Mouse (Mus musculus): ENCODE results near the gene Mknk2. TPM values are rescaled to one million over a fixed set of nuclear protein-coding genes. Genes with fewer than 3 reads are reported as not detected.
A peak's percentile ranks its signal among the peaks of the same experiment; 100 is the strongest.

Gene Mknk2
- polyA plus RNA-seq, 1 experiment from 2014 or later, result 71.3 TPM

GRCm38 (mm10) chr10:80695801-80696501 is 18.0 kb upstream of the Mknk2 start:
- no peaks in the 10 kb centered on the region for H3K9me3 ChIP-seq (ENCODE audit: control insufficient read depth, low read depth, low read length)
- no peaks in the 10 kb centered on the region for H3K27me3 ChIP-seq (ENCODE audit: control insufficient read depth, insufficient read depth, low read length)
- no peak overlapping the region for H3K4me2 ChIP-seq (replicated peaks; ENCODE audit: low read depth, low read length)
- ATAC-seq (ENCODE audit: insufficient number of reproducible peaks, insufficient read depth, low FRiP score, low read depth), result no peak
- no peak overlapping the region for H3K9ac ChIP-seq (replicated peaks; ENCODE audit: low read depth, low read length)
- peak overlapping the region; percentile 59; the same call in 1 of the 2 replicates for H3K27ac ChIP-seq (ENCODE audit: low read length)
- H3K36me3 ChIP-seq (ENCODE audit: control insufficient read depth, insufficient read depth, low read length), result peaks cover 7% of the 10 kb centered on the region
- no peak overlapping the region for H3K4me3 ChIP-seq (ENCODE audit: low read depth, low read length)
- whole genome bisulfite sequencing, result 57% methylated on average over 10 of the region's 10 CpGs
- peaks cover 15% of the 10 kb centered on the region for H3K4me1 ChIP-seq (ENCODE audit: control insufficient read depth, insufficient read depth, low read length)

DNA sequence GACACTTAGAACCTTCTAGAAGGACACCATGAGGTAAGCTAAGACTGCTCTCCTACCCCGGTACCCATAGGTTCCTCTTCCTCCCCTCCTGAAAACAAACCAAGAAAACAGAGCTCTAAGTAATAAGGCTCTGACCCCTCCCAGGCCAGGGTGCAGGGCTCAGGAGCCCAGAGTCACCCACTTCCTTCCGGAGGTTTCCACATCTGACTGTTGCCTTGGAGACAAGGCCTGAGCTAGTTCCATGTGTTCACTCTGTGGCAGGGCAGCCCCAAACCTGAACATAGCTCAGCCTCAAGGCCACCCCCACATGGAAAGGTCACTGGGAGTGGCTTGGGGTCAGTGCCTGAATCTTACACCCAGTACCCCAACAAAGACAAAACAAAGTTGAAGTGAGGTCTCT is 17.3 kb upstream of the Mknk2 start:
- no peak for ATAC-seq (ENCODE audit: insufficient number of reproducible peaks, insufficient read depth, low FRiP score, low read depth)
- 65% methylated on average over 2 of the region's 2 CpGs for WGBS

DNA sequence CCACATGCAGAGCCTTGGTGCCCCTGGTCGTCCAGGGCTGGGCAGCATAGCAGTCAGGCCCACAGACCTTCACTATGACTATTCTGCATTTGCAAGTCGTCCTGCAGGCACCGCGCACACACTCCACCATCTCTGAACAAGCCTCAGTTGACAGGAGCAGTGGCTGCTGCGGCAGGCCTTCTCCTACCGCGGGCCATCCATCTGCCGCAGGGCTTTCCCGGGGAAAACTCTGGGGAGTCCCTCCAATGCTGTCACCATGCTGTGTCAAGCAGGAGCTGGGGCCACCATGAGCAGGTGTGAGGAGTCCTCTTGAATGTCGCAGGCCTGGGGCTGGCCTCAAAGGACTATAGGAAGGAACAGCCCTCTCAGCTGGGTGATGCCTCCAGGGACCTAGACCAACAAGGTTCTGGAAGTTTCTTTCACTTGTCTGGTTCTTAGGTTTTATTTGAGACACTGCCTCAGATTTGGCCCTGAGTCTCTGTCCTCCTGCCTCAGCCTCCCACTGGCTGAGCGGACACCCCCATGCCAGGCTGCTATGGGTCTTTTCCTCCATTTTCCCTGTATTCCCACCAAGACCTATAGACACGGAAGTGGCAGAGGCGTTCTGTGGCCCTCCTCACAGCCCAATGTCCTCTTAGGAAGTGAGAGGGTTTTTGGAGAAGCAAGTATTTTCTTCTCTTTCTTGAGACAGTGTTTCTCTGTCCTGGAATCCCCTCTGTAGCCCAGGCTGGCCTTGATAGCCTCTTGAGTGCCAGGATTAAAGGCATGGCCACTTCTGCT is 16.4 kb upstream of the Mknk2 start:
- H3K9ac ChIP-seq (replicated peaks; ENCODE audit: low read depth, low read length), result no peak overlapping the region
- H3K4me1 ChIP-seq (ENCODE audit: control insufficient read depth, insufficient read depth, low read length), result peaks cover 3% of the 10 kb centered on the region
- no peak for ATAC-seq (ENCODE audit: insufficient number of reproducible peaks, insufficient read depth, low FRiP score, low read depth)
- no peak overlapping the region for H3K4me2 ChIP-seq (replicated peaks; ENCODE audit: low read depth, low read length)
- WGBS, result 89% methylated on average over 13 of the region's 13 CpGs
- H3K27ac ChIP-seq (ENCODE audit: low read length), result no peak overlapping the region
- H3K36me3 ChIP-seq (ENCODE audit: control insufficient read depth, insufficient read depth, low read length), result peaks cover 21% of the 10 kb centered on the region
- no peaks in the 10 kb centered on the region for H3K9me3 ChIP-seq (ENCODE audit: control insufficient read depth, low read depth, low read length)
- H3K4me3 ChIP-seq (ENCODE audit: low read depth, low read length), result no peak overlapping the region
- no peaks in the 10 kb centered on the region for H3K27me3 ChIP-seq (ENCODE audit: control insufficient read depth, insufficient read depth, low read length)

More for the DNA sequence above, 17.3 kb upstream of the Mknk2 start:
- H3K27ac ChIP-seq (ENCODE audit: low read length), result peak overlapping the region; percentile 21; the same call in 1 of the 2 replicates
- H3K36me3 ChIP-seq (ENCODE audit: control insufficient read depth, insufficient read depth, low read length), result peaks cover 13% of the 10 kb centered on the region
- H3K4me2 ChIP-seq (replicated peaks; ENCODE audit: low read depth, low read length), result no peak overlapping the region
- H3K27me3 ChIP-seq (ENCODE audit: control insufficient read depth, insufficient read depth, low read length), result no peaks in the 10 kb centered on the region
- no peak overlapping the region for H3K9ac ChIP-seq (replicated peaks; ENCODE audit: low read depth, low read length)
- H3K4me1 ChIP-seq (ENCODE audit: control insufficient read depth, insufficient read depth, low read length), result peaks cover 8% of the 10 kb centered on the region
- H3K9me3 ChIP-seq (ENCODE audit: control insufficient read depth, low read depth, low read length), result no peaks in the 10 kb centered on the region
- H3K4me3 ChIP-seq (ENCODE audit: low read depth, low read length), result no peak overlapping the region

GRCm38 (mm10) chr10:80693401-80694045 is 15.6 kb upstream of the Mknk2 start:
- no peak overlapping the region for H3K4me2 ChIP-seq (replicated peaks; ENCODE audit: low read depth, low read length)
- no peak overlapping the region for H3K9ac ChIP-seq (replicated peaks; ENCODE audit: low read depth, low read length)
- no peaks in the 10 kb centered on the region for H3K27me3 ChIP-seq (ENCODE audit: control insufficient read depth, insufficient read depth, low read length)
- no peak overlapping the region for H3K4me3 ChIP-seq (ENCODE audit: low read depth, low read length)
- WGBS, result 93% methylated on average over 12 of the region's 12 CpGs
- no peak for ATAC-seq (ENCODE audit: insufficient number of reproducible peaks, insufficient read depth, low FRiP score, low read depth)
- H3K9me3 ChIP-seq (ENCODE audit: control insufficient read depth, low read depth, low read length), result no peaks in the 10 kb centered on the region
- H3K36me3 ChIP-seq (ENCODE audit: control insufficient read depth, insufficient read depth, low read length), result peaks cover 25% of the 10 kb centered on the region
- peaks cover 3% of the 10 kb centered on the region for H3K4me1 ChIP-seq (ENCODE audit: control insufficient read depth, insufficient read depth, low read length)
- H3K27ac ChIP-seq (ENCODE audit: low read length), result no peak overlapping the region

- Histone ChIP-seq H3K9ac (replicated peaks; ENCODE audit: low read depth, low read length) (no peak overlapping the region), H3K9me3 (ENCODE audit: control insufficient read depth, low read depth, low read length) (no peaks in the 10 kb centered on the region), H3K4me1 (ENCODE audit: control insufficient read depth, insufficient read depth, low read length) (peaks cover 3% of the 10 kb centered on the region), H3K27me3 (ENCODE audit: control insufficient read depth, insufficient read depth, low read length) (no peaks in the 10 kb centered on the region), H3K36me3 (ENCODE audit: control insufficient read depth, insufficient read depth, low read length) (peaks cover 26% of the 10 kb centered on the region), H3K4me2 (replicated peaks; ENCODE audit: low read depth, low read length) (no peak overlapping the region), H3K4me3 (ENCODE audit: low read depth, low read length) (no peak overlapping the region), H3K27ac (ENCODE audit: low read length) (no peak overlapping the region)
- ATAC-seq (ENCODE audit: insufficient number of reproducible peaks, insufficient read depth, low FRiP score, low read depth), result no peak
- 78% methylated on average over 14 of the region's 14 CpGs for WGBS
These were observed 14.6 kb upstream of the Mknk2 start for GRCm38 (mm10) chr10:80692249-80693165.

GRCm38 (mm10) chr10:80687850-80688249 is 9.9 kb upstream of the Mknk2 start:
- 37% methylated on average over 5 of the region's 5 CpGs for WGBS
- no peak overlapping the region for H3K27ac ChIP-seq (ENCODE audit: low read length)
- H3K27me3 ChIP-seq (ENCODE audit: control insufficient read depth, insufficient read depth, low read length), result no peaks in the 10 kb centered on the region

GRCm38 (mm10) chr10:80686617-80687016 is 8.7 kb upstream of the Mknk2 start:
- H3K36me3 ChIP-seq (ENCODE audit: control insufficient read depth, insufficient read depth, low read length), result peaks cover 40% of the 10 kb centered on the region

More at GRCm38 (mm10) chr10:80687850-80688249, 9.9 kb upstream of the Mknk2 start:
- H3K4me3 ChIP-seq (ENCODE audit: low read depth, low read length), result no peak overlapping the region
- H3K4me1 ChIP-seq (ENCODE audit: control insufficient read depth, insufficient read depth, low read length), result no peaks in the 10 kb centered on the region
- H3K4me2 ChIP-seq (replicated peaks; ENCODE audit: low read depth, low read length), result no peak overlapping the region
- H3K36me3 ChIP-seq (ENCODE audit: control insufficient read depth, insufficient read depth, low read length), result peaks cover 40% of the 10 kb centered on the region
- ATAC-seq (ENCODE audit: insufficient number of reproducible peaks, insufficient read depth, low FRiP score, low read depth), result peak; percentile 83; the same call in 1 of the 2 replicates
- H3K9me3 ChIP-seq (ENCODE audit: control insufficient read depth, low read depth, low read length), result no peaks in the 10 kb centered on the region
- H3K9ac ChIP-seq (replicated peaks; ENCODE audit: low read depth, low read length), result no peak overlapping the region

DNA sequence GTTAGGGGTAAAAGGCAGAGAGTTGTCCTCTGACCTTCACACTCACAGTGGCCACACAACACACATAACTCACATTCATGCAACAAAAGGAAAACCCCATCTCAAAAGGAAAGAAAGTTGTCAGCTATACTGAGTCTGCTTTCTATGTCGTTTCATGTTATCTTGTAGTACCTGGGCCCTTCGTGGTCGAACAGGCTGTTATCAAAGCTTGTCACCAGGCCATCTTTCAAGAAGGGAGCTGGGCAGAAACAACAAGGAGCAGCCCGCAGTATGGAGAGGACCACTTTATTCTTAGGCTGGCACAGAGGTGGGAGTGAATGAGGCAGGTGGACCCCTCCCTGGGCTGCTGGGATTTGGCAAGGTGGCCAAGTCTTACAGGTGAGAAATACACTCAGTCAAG is 7.1 kb upstream of the Mknk2 start:
- Histone ChIP-seq H3K4me2 (replicated peaks; ENCODE audit: low read depth, low read length) (no peak overlapping the region), H3K36me3 (ENCODE audit: control insufficient read depth, insufficient read depth, low read length) (peaks cover 29% of the 10 kb centered on the region)
- ATAC-seq (ENCODE audit: insufficient number of reproducible peaks, insufficient read depth, low FRiP score, low read depth), result no peak

More at GRCm38 (mm10) chr10:80686617-80687016, 8.7 kb upstream of the Mknk2 start:
- Histone ChIP-seq H3K9me3 (ENCODE audit: control insufficient read depth, low read depth, low read length) (no peaks in the 10 kb centered on the region), H3K27me3 (ENCODE audit: control insufficient read depth, insufficient read depth, low read length) (no peaks in the 10 kb centered on the region), H3K9ac (replicated peaks; ENCODE audit: low read depth, low read length) (no peak overlapping the region), H3K4me1 (ENCODE audit: control insufficient read depth, insufficient read depth, low read length) (no peaks in the 10 kb centered on the region), H3K4me2 (replicated peaks; ENCODE audit: low read depth, low read length) (no peak overlapping the region), H3K4me3 (ENCODE audit: low read depth, low read length) (no peak overlapping the region), H3K27ac (ENCODE audit: low read length) (no peak overlapping the region)
- no peak for ATAC-seq (ENCODE audit: insufficient number of reproducible peaks, insufficient read depth, low FRiP score, low read depth)
- WGBS, result 92% methylated on average over 3 of the region's 3 CpGs

More for the DNA sequence above, 7.1 kb upstream of the Mknk2 start:
- Histone ChIP-seq H3K27ac (ENCODE audit: low read length) (no peak overlapping the region), H3K4me1 (ENCODE audit: control insufficient read depth, insufficient read depth, low read length) (no peaks in the 10 kb centered on the region), H3K9ac (replicated peaks; ENCODE audit: low read depth, low read length) (no peak overlapping the region), H3K9me3 (ENCODE audit: control insufficient read depth, low read depth, low read length) (no peaks in the 10 kb centered on the region), H3K27me3 (ENCODE audit: control insufficient read depth, insufficient read depth, low read length) (no peaks in the 10 kb centered on the region), H3K4me3 (ENCODE audit: low read depth, low read length) (no peak overlapping the region)
- 77% methylated on average over 4 of the region's 4 CpGs for WGBS

Measured in stomach, embryonic 14.5 days (tissue).